Mouse (Mus musculus) thymus, adult 2 months (tissue): ENCODE data around the gene Paf1. TPM values are rescaled to one million over a fixed set of nuclear protein-coding genes. Genes with fewer than 3 reads are reported as not detected.

Experiments used
- DNase-seq: peaks from one replicate; pipeline ENCODE4 v3.0.0; 2021
- H3K27ac ChIP-seq: fragments of 200-500 bp; 2 replicates; pipeline ENCODE4 v1.5.1; 2012; ENCODE audit warnings: low read length, control low read depth; ENCODE audit not compliant: control insufficient read depth, insufficient read depth
- H3K27me3 ChIP-seq: fragments of 200-500 bp; 2 replicates; pipeline ENCODE4 v1.6.1; 2012; ENCODE audit warnings: mild to moderate bottlenecking, low read length, moderate library complexity, mixed read lengths; ENCODE audit not compliant: control insufficient read depth, insufficient read depth
- H3K36me3 ChIP-seq: fragments of 200-500 bp; 2 replicates; pipeline ENCODE4 v1.6.1; 2012; ENCODE audit warnings: mild to moderate bottlenecking, low read length, moderate library complexity; ENCODE audit not compliant: control insufficient read depth, insufficient read depth
- H3K4me1 ChIP-seq: fragments of 200-500 bp; replicated peaks from 2 replicates; pipeline ENCODE4 v1.6.1; 2012; ENCODE audit warnings: low read length; ENCODE audit not compliant: control insufficient read depth, insufficient read depth
- H3K4me3 ChIP-seq: fragments of 200-500 bp; 2 replicates; pipeline ENCODE4 v1.5.1; 2012; ENCODE audit warnings: mild to moderate bottlenecking, low read length, control low read depth, moderate library complexity; ENCODE audit not compliant: control insufficient read depth, insufficient read depth
- CTCF ChIP-seq: fragments of 200-500 bp; IDR thresholded peaks from 2 replicates; pipeline ENCODE4 v1.5.1; 2012; ENCODE audit warnings: mild to moderate bottlenecking, control low read depth, low read length, moderate library complexity, borderline replicate concordance; ENCODE audit not compliant: control insufficient read depth, poor library complexity, insufficient read depth; ENCODE audit errors: extremely low read depth
- POLR2A ChIP-seq: fragments of 200-500 bp; IDR thresholded peaks from 2 replicates; pipeline ENCODE4 v1.6.1; 2012; ENCODE audit warnings: mild to moderate bottlenecking, low read length, control low read depth, moderate library complexity; ENCODE audit not compliant: control insufficient read depth, poor library complexity, insufficient read depth; ENCODE audit errors: extremely low read depth
- WGBS: fragments of 180-500 bp; shearing (Covaris S2); methylation state at CpG from one replicate; pipeline ENCODE4 v1.1.7; 2018; 5-methylcytosine and 5-hydroxymethylcytosine counted together
- polyA plus RNA-seq: library from polyadenylated mRNA; depleted of rRNA; stranded (reverse); fragments of >200 nt; gene quantifications from 2 replicates; pipeline ENCODE4 v1.2.3, GENCODE M21; 2012

Paf1 gene
- polyA plus RNA-seq, 1 experiment = 146 TPM

DNA sequence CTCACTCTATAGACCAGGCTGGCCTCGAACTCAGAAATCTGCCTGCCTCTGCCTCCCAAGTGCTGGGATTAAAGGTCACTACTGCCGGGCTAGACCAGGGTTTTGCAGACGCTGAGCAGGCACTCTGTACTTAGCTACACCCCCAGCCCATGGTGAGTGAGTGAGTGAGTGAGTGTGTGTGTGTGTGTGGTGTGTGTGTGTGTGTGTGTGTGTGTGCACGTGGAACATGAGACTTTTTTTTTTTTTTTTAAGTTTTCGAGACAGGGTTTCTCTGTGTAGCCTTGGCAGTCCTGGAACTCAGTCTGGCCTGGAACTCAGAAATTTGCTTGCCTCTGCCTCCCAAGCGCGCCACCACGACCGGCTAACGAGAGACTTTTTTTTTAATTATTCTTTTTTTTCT, 18.1 kb upstream of the Paf1 start:
- peak overlapping the region; percentile 60 for H3K4me3 ChIP-seq
- peaks cover 13% of the 10 kb centered on the region for H3K36me3 ChIP-seq
- H3K27me3 ChIP-seq = no peaks in the 10 kb centered on the region
- peaks cover 46% of the 10 kb centered on the region for H3K4me1 ChIP-seq
- no peak for DNase-seq
- H3K27ac ChIP-seq = peak overlapping the region; percentile 99
- 58% methylated on average over 10 of the region's 10 CpGs for WGBS
- no peak for TF ChIP-seq CTCF
- no peak for TF ChIP-seq POLR2A

DNA sequence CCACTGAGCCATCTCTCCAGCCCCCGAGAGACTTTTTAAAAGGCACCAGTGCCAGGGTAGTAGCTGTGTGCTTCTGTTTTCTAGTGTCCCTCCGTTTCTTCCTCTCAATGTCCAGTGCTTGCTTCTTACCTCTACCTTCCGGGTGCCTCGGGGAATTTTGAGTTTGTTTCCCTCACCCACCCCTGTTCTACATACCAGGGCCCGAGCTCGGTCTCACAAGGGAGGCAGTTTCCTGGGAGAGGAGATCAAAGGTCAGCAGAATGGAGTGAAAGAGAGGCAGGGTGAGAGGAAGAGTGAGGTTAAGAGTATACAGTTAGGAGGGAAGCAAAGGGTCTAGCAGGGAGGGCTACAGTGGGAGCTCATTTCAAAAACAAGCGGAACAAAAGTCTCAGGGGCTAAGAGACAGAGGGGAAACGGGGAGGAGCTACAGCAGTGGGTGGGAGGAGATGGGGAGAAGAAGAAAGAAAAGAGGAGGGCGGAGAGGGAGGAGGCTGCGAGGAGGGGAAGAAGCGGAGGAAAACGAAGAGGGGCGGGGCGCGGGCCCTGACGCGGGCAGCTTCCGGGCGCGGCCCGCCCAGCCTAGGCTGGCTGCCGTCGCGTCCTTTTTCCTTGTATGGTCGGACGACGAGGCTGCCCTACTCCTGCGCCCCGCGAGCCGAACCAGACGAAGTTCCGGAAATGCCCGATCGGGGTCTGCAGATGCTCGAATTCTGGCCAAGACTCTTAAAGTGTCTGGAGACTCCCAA, 17.4 kb upstream of the Paf1 start:
- H3K4me1 ChIP-seq = peaks cover 43% of the 10 kb centered on the region
- 0 out of 2 replicates have a peak, but pooled peaks have one; percentile 40 for TF ChIP-seq CTCF
- TF ChIP-seq POLR2A = peak; percentile 72
- peaks cover 13% of the 10 kb centered on the region for H3K36me3 ChIP-seq
- WGBS = under 1% methylated on average over 35 of the region's 36 CpGs
- H3K27me3 ChIP-seq = no peaks in the 10 kb centered on the region
- H3K4me3 ChIP-seq = peak overlapping the region; percentile 63
- peak overlapping the region; percentile 99 for H3K27ac ChIP-seq
- DNase-seq = peak; percentile 95

DNA sequence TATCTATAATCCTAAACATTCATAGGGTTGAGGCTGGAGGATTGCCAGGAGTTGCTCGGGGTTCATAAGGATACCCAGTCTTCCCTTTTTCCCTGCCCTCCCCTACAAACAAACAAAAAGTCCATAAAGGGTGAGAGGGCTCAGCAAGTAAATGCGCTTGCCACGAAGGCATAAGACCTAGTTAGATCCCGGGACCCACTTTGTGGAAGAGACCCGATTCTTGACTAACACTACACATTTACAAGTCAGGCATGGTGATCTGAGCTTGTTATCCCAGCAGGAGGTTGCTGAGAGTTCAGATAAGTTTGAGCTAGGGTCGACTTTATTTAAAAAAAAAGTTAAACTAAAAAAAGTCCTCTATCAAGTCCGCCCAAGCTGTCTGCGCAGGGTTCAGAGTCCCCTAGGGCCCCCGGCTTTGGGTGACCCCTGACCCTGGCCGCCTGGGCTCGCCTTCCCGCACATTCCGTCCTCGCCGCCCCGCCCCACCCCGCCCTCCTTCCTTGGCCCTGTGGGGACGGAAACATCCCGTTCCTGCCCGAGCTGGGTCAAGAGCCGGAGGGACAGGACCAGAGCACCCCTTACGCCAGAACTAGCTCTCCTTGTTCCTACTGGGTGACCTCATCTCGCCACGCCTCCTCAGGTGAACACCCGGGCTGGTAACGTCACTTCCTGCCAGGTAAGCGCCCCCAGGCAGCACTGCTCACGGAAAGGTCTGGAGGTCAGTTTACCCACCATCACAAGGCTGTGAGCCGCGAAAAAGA, 16.6 kb upstream of the Paf1 start:
- H3K4me3 ChIP-seq = peak overlapping the region; percentile 63
- peaks cover 44% of the 10 kb centered on the region for H3K4me1 ChIP-seq
- peak overlapping the region; percentile 95 for H3K27ac ChIP-seq
- H3K27me3 ChIP-seq = no peaks in the 10 kb centered on the region
- DNase-seq = peak; percentile 65
- H3K36me3 ChIP-seq = peaks cover 13% of the 10 kb centered on the region
- TF ChIP-seq POLR2A = 0 out of 2 replicates have a peak, but pooled peaks have one; percentile 23
- no peak for TF ChIP-seq CTCF
- WGBS = 27% methylated on average over 30 of the region's 30 CpGs

DNA sequence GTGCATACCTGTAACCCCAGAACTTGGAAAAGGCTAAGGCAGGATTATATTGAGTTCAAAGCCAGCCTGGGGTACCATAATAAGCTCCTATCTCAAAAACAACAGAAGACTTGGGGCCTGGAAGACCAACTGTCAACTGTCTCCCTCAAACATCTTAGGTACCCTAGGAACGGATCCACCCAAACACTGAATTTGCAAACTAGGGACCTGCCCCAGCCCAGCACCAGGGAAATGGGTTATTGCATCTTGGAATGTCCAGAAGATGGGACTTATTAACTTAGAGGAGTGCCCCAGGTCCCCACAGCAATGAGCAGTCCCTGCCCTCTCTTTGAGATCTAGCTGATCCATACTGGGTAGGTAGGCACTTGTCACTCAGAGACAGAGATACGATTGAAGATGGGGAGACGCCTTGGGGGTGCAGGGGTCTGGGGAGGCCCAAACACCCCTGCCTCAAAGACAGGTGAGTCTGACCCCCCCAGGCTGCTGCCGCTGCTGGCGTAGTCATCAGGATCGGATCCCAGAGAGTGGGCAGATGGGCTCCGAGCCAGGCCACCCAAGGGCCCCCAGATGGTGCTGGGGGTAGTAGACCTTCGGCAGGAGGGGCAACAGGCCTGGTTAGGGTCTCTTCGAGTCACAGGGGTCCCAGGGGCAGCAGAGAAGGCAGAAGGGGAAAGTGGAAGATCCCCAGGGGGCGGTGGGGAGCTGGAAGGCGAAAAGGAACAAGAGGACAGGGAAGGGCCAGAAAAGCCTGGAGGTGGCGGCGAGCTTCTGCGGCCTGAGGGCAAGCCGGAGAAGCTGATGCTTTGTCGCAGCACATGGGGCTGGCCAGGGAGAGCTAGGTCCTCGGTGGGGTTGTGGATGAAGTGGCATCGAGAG, 15.3 kb upstream of the Paf1 start:
- Histone ChIP-seq H3K27me3 (no peaks in the 10 kb centered on the region), H3K36me3 (peaks cover 13% of the 10 kb centered on the region), H3K4me3 (peak overlapping the region; percentile 72), H3K4me1 (peaks cover 54% of the 10 kb centered on the region), H3K27ac (peak overlapping the region; percentile 87)
- TF ChIP-seq POLR2A (no peak), CTCF (no peak)
- peak; percentile 37 for DNase-seq
- 48% methylated on average over 18 of the region's 18 CpGs for WGBS

DNA sequence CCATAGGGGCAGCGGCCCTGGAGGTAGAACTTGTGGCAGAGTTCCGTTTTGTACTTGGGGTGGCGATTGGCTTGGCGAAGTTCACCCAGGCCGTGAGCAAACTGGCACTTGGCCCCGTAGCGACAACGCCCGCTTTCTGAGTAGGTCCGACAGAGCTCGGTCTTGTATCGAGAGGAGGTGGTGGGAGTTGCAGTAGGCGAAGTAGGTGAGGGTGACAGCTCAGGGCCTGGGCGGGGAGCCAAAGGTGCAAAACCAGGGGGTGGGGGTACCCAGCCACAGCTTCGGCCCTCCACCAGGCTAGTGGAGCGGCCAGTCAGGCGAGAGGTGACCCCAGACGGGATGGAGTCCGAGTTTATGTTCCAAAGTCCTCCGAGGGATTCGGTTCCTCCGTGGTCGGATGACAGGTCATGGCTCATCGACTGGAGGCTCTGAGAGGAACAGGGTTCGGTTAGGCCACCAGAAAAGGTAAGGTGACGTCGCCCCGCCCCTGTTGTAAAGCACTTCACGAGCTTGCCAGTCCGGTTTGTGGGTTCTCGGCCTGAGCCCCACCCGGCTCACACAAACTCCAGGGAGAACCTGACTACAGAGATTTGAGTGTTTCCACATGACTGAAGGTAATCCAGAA, 14.6 kb upstream of the Paf1 start:
- Histone ChIP-seq H3K4me1 (peaks cover 61% of the 10 kb centered on the region), H3K36me3 (peaks cover 13% of the 10 kb centered on the region), H3K4me3 (peak overlapping the region; percentile 72), H3K27me3 (no peaks in the 10 kb centered on the region), H3K27ac (peak overlapping the region; percentile 87)
- no peak for TF ChIP-seq POLR2A
- TF ChIP-seq CTCF = no peak
- peak; percentile 43 for DNase-seq
- WGBS = 6% methylated on average over 32 of the region's 32 CpGs

DNA sequence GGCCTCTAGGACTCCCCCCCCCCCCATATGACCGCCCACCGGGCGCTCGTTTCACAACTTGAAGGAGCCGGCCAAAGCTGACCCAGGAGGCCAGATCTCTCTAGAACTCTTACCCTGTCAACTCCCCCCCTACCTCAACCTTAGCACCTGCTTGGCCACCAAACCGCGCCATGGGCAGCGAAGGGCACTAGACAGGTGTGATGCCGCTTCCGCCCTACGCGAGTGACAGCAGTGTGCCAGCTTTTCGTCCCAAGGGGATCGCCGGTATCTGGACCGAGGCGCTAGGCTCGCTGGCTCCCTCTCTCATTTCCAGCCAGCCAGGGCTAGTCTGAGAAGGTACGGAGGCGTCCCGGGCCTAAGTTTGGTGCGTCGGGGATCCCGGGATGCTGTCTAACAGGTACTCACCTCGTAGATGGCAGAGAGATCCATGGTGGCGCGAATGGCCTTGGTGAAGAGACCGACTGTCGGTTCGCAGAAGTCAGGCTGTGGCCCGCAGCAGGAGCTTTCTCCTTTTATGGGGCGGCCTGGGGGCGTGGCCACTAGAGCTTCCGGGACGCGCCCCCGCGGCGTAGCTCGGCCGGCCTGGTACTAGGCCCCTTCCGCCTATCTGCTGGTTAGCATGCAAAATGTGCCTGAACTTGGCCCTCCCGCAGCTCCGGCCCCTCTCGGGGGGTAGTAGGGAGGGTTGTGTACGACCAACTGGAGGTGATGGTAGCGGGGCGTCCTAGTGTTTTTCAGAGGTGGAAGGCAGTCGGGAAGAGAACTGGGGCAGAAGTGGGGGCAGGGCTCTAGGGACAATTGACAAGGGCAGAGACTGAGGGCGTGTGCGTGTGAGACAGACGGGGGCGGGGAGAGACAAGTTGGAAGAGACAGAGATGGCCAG, 13.7 kb upstream of the Paf1 start:
- peaks cover 13% of the 10 kb centered on the region for H3K36me3 ChIP-seq
- peak overlapping the region; percentile 72 for H3K4me3 ChIP-seq
- TF ChIP-seq POLR2A (peak; percentile 100), CTCF (0 out of 2 replicates have a peak, but pooled peaks have one; percentile 43)
- WGBS = under 1% methylated on average over 53 of the region's 53 CpGs
- H3K4me1 ChIP-seq = peaks cover 64% of the 10 kb centered on the region
- no peaks in the 10 kb centered on the region for H3K27me3 ChIP-seq
- peak overlapping the region; percentile 95 for H3K27ac ChIP-seq
- peak; percentile 94 for DNase-seq
